Mouse (Mus musculus) liver, postnatal 0 days (tissue): Measurements from ENCODE around the gene Pla2g3.

Experiments used
- CTCF ChIP-seq: sonication (generic); IDR thresholded peaks from 2 replicates; pipeline ENCODE4 v1.5.1; 2016; ENCODE audit warnings: antibody characterized with exemption, low read depth
- EP300 ChIP-seq: IDR thresholded peaks from 2 replicates; pipeline ENCODE4 v1.6.1; 2016; ENCODE audit warnings: antibody characterized with exemption, low read depth, mild to moderate bottlenecking

- no peak for TF ChIP-seq CTCF
- TF ChIP-seq EP300, result no peak
Observed at GRCm38 (mm10) chr11:3508226-3508625, 20.1 kb downstream of the Pla2g3 start.
